Mouse (Mus musculus) midbrain, embryonic 10.5 days (tissue): Measurements from ENCODE around the gene Ciz1. TPM values are rescaled to one million over a fixed set of nuclear protein-coding genes. Genes with fewer than 3 reads are reported as not detected.
"Not testable (repeated sequence)": the region's sequence is repeated elsewhere in the genome, so short reads cannot be mapped to it uniquely, and the experiment has no call there.

Experiments used
- DNase-seq: peaks from one replicate; pipeline ENCODE4 v3.0.0-alpha.2; 2017; ENCODE audit warnings: low spot score
- H3K27ac ChIP-seq: fragments of 300-500 bp; sonication (generic); replicated peaks from 2 replicates; pipeline ENCODE4 v1.5.1; 2016; ENCODE audit warnings: mild to moderate bottlenecking
- H3K27me3 ChIP-seq: fragments of 300-500 bp; sonication (generic); 2 replicates; pipeline ENCODE4 v1.6.1; 2016; ENCODE audit warnings: low read depth, mild to moderate bottlenecking; ENCODE audit not compliant: poor library complexity, severe bottlenecking
- H3K36me3 ChIP-seq: fragments of 300-500 bp; sonication (generic); 2 replicates; pipeline ENCODE4 v1.6.1; 2016; ENCODE audit warnings: mild to moderate bottlenecking, moderate library complexity
- H3K4me1 ChIP-seq: fragments of 300-500 bp; sonication (generic); 2 replicates; pipeline ENCODE4 v1.6.1; 2016
- H3K4me3 ChIP-seq: fragments of 300-500 bp; sonication (generic); 2 replicates; pipeline ENCODE4 v1.5.1; 2016; ENCODE audit warnings: mild to moderate bottlenecking, moderate library complexity
- H3K9me3 ChIP-seq: fragments of 300-500 bp; sonication (generic); replicated peaks from 2 replicates; pipeline ENCODE4 v1.6.1; 2016; ENCODE audit warnings: mild to moderate bottlenecking
- WGBS: fragments of 180-500 bp; shearing (Covaris S2); methylation state at CpG from one replicate; pipeline ENCODE4 v1.1.7; 2016; 5-methylcytosine and 5-hydroxymethylcytosine counted together
- polyA plus RNA-seq: library from polyadenylated mRNA; unstranded; fragments of >200 nt; fragmentation: Nextera tagmentation; extraction: Ambion mirVana; gene quantifications from 2 replicates; pipeline ENCODE4 v1.2.1, GENCODE M21; 2016

Ciz1 gene
- polyA plus RNA-seq, 1 experiment from 2014 or later, result 60.5 TPM

DNA sequence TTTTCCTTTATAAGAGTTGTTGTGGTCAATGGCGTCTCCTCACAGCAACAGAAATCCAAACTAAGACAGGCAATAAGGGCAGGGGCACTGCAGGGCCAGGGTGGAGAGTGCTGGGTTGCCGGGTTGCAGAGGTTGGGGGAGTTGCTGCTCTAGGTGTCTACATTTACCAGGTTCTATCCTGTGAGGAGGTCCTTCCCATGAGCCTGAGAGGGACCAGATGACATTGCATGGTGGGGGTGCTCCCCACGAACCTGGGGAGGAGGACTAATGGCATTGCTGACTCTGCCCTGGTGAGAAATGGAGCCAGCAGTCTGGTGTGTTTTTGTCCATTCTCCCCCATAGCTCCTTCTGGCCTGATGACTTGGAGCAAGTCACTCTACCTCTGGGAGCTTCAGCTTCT lies 5.6 kb downstream of the Ciz1 start:
- peaks cover 21% of the 10 kb centered on the region for H3K27me3 ChIP-seq
- no peak overlapping the region for H3K27ac ChIP-seq
- no peak for DNase-seq
- H3K9me3 ChIP-seq, result no peaks in the 10 kb centered on the region
- no peak overlapping the region for H3K4me3 ChIP-seq
- no peaks in the 10 kb centered on the region for H3K36me3 ChIP-seq
- 70% methylated on average over 3 of the region's 3 CpGs for WGBS
- peaks cover 44% of the 10 kb centered on the region for H3K4me1 ChIP-seq

DNA sequence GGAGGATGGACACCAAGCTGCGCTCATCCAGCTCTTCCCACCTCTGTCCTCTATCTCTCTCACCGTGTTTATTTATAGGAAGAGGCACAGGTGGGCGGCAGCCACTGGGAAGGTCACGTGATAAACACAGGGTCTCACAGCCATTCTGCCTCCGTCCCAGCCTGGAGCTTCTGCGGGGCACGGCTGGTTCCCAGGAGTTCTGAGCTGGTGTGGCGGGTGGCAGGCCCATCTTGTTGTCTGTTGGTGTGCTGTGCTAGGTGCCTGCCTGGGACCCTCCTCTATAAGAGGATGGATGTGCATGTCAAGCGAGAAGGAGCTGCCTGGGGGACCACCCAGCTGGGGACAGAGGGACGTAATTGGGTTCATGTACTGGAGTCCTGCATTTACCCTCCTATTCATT lies 6.3 kb downstream of the Ciz1 start:
- peaks cover 20% of the 10 kb centered on the region for H3K27me3 ChIP-seq
- H3K4me3 ChIP-seq, result no peak overlapping the region
- peaks cover 41% of the 10 kb centered on the region for H3K4me1 ChIP-seq
- no peaks in the 10 kb centered on the region for H3K9me3 ChIP-seq
- DNase-seq, result no peak
- H3K36me3 ChIP-seq, result no peaks in the 10 kb centered on the region
- H3K27ac ChIP-seq, result no peak overlapping the region
- 75% methylated on average over 10 of the region's 10 CpGs for WGBS

DNA sequence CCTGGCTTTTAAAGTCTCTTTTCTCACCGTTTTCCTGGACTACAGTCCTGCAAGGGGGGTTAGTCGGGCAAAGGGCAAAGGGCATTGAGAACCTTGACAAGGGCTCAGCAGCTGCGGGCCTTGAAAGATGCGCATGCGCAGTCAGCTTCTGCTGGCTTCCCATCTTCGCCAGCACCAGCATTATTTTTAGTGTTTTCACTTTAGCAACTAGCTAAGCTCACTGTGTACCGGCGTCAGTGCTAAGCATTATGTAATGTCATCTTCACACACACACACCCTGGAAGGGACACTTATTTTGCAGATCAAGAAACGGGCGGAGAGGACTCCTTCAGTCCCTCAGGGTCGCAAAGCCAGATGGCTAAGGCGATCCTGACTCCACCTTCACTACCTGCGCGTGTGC lies 8.6 kb downstream of the Ciz1 start:
- Histone ChIP-seq H3K27me3 (peaks cover 20% of the 10 kb centered on the region), H3K4me3 (peak overlapping the region; percentile 58), H3K27ac (no peak overlapping the region), H3K36me3 (peaks cover 17% of the 10 kb centered on the region), H3K9me3 (no peaks in the 10 kb centered on the region), H3K4me1 (peaks cover 48% of the 10 kb centered on the region)
- 5% methylated on average over 14 of the region's 14 CpGs for WGBS
- peak; percentile 78 for DNase-seq

DNA sequence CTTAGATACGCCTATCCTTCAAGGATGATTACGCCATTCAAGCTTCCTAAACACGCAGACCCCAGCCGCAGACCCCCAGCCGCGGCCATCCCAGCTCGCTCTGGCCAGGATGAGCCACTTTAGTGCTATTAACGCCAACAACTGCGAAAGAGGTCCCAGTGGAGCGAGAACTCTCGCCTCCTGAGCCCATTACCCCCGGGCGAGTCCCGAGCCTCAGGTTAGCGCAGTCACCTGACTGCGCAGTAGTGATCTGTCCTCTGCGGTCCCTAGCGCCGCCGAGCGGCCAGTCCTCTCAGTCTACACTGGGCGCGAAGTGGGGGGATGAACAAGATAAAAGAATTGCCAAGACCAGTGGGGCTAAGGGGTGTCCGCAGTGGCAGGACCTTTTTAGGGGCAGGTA lies 9.3 kb downstream of the Ciz1 start:
- H3K27ac ChIP-seq, result peak overlapping the region; percentile 68
- H3K36me3 ChIP-seq, result peaks cover 24% of the 10 kb centered on the region
- H3K9me3 ChIP-seq, result no peaks in the 10 kb centered on the region
- H3K4me1 ChIP-seq, result peaks cover 48% of the 10 kb centered on the region
- peak overlapping the region; percentile 58 for H3K4me3 ChIP-seq
- DNase-seq, result peak; percentile 66
- H3K27me3 ChIP-seq, result peaks cover 20% of the 10 kb centered on the region
- WGBS, result under 1% methylated on average over 24 of the region's 24 CpGs

DNA sequence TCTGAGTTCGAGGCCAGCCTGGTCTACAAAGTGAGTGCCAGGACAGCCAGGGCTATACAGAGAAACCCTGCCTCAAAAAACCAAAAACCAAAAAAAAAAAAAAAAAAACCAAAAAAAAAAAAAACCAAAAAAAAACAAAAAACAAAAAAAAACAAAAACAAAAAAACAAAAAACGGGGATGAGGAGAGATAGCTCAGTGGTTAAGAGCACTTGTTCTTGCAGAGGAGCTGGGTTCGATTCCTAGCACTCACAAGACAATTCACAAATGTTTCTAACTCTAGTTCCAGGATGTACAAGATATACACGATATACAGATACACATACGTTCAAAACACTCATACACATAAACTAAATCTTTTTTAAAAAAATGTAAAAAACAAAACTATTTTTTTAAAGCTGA lies 10.1 kb downstream of the Ciz1 start:
- Histone ChIP-seq H3K4me1 (peaks cover 45% of the 10 kb centered on the region), H3K27ac (peak overlapping the region; percentile 90; the same call in 1 of the 2 replicates)

DNA sequence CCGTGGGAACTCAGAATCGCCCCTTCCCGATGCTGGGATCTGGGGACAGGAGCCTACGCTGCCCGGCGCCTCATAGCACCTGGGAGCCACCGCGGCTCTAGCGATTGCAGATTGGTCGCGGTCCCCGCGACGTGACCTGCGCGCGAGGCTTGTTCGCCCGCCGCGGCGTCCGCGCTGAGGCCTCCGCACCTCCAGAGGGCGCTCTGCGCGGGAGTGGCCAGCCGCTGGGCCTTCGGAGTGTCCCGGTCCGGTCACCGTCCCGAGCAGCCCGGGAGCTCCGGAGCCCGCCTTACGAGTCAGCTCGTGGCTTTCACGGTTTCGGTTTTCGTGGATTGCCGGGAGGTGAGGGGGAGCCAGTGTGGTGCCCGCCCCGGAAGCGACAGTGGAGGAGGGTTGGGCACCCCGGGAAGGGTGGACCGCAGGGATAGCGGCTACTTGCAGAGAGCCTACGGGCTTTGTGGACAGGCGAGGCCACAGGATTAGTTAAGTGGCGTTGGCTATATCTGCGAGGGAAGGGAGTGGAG lies 10.8 kb downstream of the Ciz1 start:
- peak overlapping the region; percentile 90 for H3K27ac ChIP-seq
- peak; percentile 91 for DNase-seq
- H3K9me3 ChIP-seq, result no peaks in the 10 kb centered on the region
- peaks cover 20% of the 10 kb centered on the region for H3K27me3 ChIP-seq
- peak overlapping the region; percentile 83 for H3K4me3 ChIP-seq
- peaks cover 39% of the 10 kb centered on the region for H3K36me3 ChIP-seq
- peaks cover 41% of the 10 kb centered on the region for H3K4me1 ChIP-seq
- under 1% methylated on average over 53 of the region's 53 CpGs for WGBS

More for the DNA sequence above, 10.1 kb downstream of the Ciz1 start:
- Histone ChIP-seq H3K36me3 (peaks cover 33% of the 10 kb centered on the region), H3K27me3 (peaks cover 20% of the 10 kb centered on the region), H3K4me3 (peak overlapping the region; percentile 83)
- DNase-seq, H3K9me3 ChIP-seq: not testable (repeated sequence)
- 46% methylated on average over 5 of the region's 5 CpGs for WGBS

DNA sequence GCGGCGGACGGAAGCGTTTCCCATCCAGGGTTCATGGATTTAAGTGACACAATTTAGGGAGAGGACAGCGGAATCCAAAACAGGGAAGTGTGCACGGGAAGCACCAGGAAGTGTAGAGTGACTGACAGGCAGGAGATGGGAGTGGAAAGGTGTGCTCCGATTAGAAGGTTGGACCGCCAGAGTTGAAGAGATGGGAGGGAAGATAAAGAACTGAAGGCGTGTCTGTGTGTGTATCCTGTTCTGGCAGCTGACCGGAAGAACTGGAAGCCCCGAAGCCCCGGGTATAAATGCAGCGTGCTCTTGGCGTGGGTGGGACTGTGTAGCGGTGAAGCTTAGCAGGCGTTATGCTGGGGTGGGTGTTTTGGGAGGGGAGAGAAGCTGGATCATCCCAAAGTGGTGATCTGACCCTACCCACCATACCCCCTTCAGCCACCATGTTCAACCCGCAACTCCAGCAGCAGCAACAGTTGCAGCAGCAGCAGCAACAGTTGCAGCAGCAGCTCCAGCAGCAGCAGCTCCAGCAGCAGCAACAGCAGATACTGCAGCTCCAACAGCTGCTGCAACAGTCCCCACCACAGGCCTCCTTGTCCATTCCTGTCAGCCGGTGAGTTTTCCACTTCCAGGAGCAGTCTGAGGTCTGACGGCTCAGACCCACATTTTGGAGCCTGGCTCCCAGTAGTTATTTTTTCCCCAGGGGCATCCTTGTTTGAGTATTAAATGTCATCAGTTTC lies 11.4 kb downstream of the Ciz1 start:
- H3K4me1 ChIP-seq, result peaks cover 39% of the 10 kb centered on the region
- H3K36me3 ChIP-seq, result peaks cover 45% of the 10 kb centered on the region
- no peaks in the 10 kb centered on the region for H3K9me3 ChIP-seq
- WGBS, result 16% methylated on average over 19 of the region's 19 CpGs
- peaks cover 13% of the 10 kb centered on the region for H3K27me3 ChIP-seq
- peak overlapping the region; percentile 83 for H3K4me3 ChIP-seq
- no peak for DNase-seq
- peak overlapping the region; percentile 90 for H3K27ac ChIP-seq

DNA sequence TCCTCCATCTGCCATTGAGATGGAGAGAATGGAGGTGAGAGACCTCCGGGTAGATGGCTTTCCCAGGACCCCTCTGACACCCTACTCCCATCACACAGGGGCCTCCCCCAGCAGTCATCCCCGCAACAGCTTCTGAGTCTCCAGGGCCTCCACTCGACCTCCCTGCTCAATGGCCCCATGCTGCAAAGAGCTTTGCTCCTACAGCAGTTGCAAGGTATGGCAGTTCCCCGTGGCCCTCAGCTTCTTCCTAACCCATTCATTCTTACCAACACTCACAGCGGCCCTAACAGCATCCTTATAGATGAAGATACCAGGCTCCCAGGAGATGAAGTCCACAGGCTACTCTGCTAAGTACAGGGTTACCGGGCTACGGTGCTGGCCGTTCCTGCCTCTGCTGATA lies 12.0 kb downstream of the Ciz1 start:
- Histone ChIP-seq H3K9me3 (no peaks in the 10 kb centered on the region), H3K4me1 (peaks cover 37% of the 10 kb centered on the region), H3K4me3 (peak overlapping the region; percentile 83), H3K27ac (no peak overlapping the region), H3K27me3 (peaks cover 13% of the 10 kb centered on the region), H3K36me3 (peaks cover 51% of the 10 kb centered on the region)
- no peak for DNase-seq
- WGBS, result 88% methylated on average over 8 of the region's 8 CpGs

DNA sequence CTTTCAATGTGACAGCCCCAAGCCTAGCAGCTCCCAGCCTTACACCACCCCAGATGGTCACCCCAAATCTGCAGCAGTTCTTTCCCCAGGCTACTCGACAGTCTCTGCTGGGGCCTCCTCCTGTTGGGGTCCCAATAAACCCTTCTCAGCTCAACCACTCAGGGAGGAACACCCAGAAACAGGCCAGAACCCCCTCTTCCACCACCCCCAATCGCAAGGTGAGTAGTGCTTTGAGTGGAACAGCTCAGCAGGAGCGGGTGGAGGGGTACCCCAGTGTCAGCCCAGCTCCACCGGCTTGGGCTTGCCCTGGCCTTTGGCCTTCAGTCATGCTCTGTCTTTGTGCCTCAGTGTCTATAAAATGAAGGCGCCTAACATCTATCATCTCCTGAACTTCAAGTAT lies 15.2 kb downstream of the Ciz1 start:
- Histone ChIP-seq H3K36me3 (peaks cover 83% of the 10 kb centered on the region), H3K4me3 (no peak overlapping the region), H3K27ac (no peak overlapping the region), H3K9me3 (no peaks in the 10 kb centered on the region), H3K27me3 (no peaks in the 10 kb centered on the region), H3K4me1 (peaks cover 16% of the 10 kb centered on the region)
- no peak for DNase-seq
- 92% methylated on average over 5 of the region's 5 CpGs for WGBS

DNA sequence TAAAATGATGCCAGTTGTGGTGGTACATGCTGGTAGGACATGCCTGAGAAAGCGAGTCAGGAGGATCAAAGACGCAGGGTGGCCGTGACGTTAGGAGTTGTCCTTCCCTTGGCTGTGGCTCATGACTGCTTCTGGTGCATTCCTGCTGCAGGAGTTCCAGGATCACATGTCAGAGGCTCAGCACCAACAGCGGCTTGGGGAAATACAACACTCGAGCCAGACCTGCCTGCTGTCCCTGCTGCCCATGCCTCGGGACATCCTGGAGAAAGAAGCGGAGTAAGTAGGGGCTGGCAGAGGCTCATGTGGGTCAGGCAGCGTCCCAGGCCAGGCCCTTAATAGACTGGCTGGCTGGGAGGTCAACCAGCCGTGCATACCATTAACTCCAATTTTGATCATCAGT lies 22.1 kb downstream of the Ciz1 start:
- H3K36me3 ChIP-seq, result peaks cover 99% of the 10 kb centered on the region
- WGBS, result 89% methylated on average over 10 of the region's 10 CpGs

DNA sequence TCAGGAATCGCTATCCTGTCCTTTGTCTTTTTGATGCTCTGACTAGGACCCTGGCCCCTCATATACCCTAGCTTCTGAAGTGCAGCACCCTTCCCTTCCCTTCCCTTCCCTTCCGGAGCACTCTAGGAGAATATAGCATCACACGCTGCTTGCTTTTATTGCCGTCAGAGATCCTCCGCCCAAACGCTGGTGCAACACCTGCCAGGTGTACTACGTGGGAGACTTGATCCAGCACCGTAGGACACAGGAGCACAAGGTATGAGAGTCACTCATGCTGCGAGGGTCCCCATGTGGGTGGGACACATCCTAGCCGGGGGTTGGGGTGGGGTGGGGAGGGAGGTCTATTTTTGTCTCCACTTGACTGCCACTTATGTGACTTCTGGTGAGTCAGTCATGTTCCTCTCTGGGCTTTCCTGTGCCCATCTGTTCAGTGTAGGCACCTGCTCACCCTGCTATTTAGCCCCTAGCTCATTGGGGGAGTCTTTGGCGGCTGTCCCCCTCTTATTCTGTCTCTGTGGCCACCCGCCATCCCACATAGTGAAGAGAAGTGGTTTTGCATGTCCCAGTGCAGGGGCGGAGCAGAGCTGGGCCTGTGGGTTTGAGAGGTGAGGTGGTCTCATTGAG lies 23.3 kb downstream of the Ciz1 start:
- Histone ChIP-seq H3K36me3 (peaks cover 97% of the 10 kb centered on the region), H3K9me3 (no peaks in the 10 kb centered on the region), H3K4me3 (no peak overlapping the region), H3K27ac (no peak overlapping the region), H3K4me1 (no peaks in the 10 kb centered on the region), H3K27me3 (peaks cover 14% of the 10 kb centered on the region)
- DNase-seq, result no peak
- WGBS, result 94% methylated on average over 13 of the region's 13 CpGs

More for the DNA sequence above, 22.1 kb downstream of the Ciz1 start:
- no peak overlapping the region for H3K4me3 ChIP-seq
- H3K9me3 ChIP-seq, result no peaks in the 10 kb centered on the region
- peaks cover 2% of the 10 kb centered on the region; the same call in 1 of the 2 replicates for H3K27me3 ChIP-seq
- no peak for DNase-seq
- H3K4me1 ChIP-seq, result no peaks in the 10 kb centered on the region
- no peak overlapping the region for H3K27ac ChIP-seq

DNA sequence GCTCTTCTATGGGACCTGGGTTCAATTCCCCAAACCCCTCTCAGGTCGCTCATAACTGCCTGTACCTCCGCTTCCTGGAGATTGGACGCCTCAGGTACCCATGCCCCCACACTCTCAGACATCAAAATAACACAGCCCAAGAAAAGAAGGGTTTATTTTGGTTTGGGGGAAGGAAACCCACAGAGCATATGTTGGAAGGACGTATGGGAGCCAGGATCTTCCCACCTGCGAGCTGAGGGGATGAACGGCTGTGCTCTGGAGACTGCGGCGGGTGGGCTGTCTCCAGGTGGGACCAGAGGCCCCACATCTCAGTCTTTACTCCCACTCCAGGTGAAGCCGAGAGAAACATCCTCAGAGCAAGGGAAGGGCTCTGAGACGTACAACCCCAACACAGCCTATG lies 24.8 kb downstream of the Ciz1 start:
- no peak for DNase-seq
- H3K27ac ChIP-seq, result no peak overlapping the region
- H3K4me3 ChIP-seq, result no peak overlapping the region
- H3K36me3 ChIP-seq, result peaks cover 82% of the 10 kb centered on the region
- H3K9me3 ChIP-seq, result no peaks in the 10 kb centered on the region
- whole genome bisulfite sequencing, result 95% methylated on average over 10 of the region's 10 CpGs
- peaks cover 23% of the 10 kb centered on the region for H3K27me3 ChIP-seq
- peaks cover 11% of the 10 kb centered on the region for H3K4me1 ChIP-seq

DNA sequence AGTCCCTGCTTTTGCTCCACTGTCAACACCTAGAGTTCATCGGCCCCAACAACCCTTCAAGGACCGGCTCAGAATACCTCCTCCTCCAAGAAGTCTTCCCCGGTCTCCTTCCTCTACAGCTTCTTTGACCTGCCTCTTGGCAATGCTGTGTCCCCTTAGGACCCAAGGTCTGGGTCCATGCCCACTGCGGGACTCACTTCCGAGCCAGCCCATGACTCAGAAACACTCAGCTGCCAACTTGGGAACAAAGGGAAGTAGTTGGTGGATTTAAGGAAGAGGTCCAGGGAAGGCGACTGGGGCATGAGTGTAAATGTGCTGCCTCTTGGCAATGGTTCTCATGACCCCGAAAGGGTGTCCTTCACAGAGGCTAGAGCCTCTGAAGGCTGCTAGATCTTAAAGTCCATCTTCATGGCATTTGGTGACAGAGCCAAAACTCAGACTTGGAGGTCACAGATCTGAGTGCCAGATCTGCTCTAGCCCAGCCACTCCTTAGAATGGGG lies 27.9 kb downstream of the Ciz1 start:
- H3K4me1 ChIP-seq, result peaks cover 14% of the 10 kb centered on the region
- no peaks in the 10 kb centered on the region for H3K9me3 ChIP-seq
- peaks cover 52% of the 10 kb centered on the region for H3K36me3 ChIP-seq
- no peak for DNase-seq
- no peak overlapping the region for H3K4me3 ChIP-seq
- no peak overlapping the region for H3K27ac ChIP-seq
- WGBS, result 87% methylated on average over 7 of the region's 7 CpGs
- peaks cover 52% of the 10 kb centered on the region for H3K27me3 ChIP-seq
